Mouse (Mus musculus) induced T-regulatory cell, adult 2 months (primary cell): ENCODE measurements around the gene Arhgef1.

Experiments
- DNase-seq: peaks from one replicate; pipeline ENCODE4 v3.0.0-alpha.2; 2012; ENCODE audit warnings: low read depth

The Arhgef1 gene

DNA sequence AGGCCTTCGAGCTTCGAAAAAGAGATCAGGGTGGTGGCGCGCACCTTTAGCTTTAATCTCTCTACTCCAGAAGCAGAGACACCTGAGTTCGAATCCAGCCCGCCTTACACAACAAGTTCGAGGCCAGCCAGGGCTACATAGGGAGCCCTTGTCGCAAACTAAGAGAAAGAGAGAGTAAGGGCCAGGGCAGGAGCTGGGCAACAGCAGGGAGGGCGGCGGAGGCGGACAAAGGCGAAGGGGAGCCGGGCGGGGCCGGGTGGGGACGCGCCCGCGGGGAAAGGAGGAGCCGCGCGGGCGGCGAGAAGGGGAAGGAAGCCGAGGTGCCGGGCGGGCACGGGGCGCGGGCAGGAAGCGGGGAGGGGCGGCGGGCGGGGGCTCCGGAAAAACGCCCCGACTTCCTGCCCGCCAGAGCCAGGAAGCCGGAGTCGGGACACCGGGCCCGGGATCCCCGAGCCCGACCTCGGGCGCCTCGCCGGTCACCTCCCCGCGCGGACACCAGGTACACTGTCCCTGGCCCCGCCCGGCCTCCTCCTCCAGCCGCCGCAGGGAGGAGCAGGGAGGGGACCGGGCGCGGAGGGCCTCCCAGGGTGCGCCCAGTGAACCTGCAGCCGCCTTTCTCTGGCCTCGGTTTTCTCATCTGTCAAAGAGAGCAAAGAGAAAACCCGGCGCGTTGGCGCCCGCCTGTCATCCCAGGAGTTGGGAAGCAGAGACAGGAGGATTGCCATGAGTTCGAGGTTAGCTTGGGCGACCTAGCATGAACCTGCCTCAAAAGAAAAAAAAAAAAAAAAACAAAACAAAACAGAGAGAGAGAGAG lies at the start of gene Arhgef1:
Gene Arhgef1 (plus strand): TSS at position 283 of the 814 bp plus-strand sequence.
- peak; percentile 89 for DNase-seq

DNA sequence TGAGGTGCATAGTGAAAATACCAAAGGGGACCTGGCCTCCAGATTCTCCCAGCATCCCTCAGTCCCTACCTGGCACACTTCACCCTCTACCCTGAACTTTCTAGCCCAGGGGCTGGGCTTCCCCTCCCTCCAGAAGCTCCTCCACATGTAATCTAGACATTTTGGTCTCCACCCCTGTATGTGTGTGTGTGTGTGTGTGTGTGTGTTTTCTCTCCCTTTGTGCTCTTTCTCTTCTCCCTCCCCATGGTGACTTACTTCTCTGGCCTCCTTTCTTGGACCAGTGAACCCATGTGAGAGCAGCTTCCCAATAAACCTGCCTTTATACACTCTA lies 49.5 kb upstream of the Arhgef1 start:
- no peak for DNase-seq

DNA sequence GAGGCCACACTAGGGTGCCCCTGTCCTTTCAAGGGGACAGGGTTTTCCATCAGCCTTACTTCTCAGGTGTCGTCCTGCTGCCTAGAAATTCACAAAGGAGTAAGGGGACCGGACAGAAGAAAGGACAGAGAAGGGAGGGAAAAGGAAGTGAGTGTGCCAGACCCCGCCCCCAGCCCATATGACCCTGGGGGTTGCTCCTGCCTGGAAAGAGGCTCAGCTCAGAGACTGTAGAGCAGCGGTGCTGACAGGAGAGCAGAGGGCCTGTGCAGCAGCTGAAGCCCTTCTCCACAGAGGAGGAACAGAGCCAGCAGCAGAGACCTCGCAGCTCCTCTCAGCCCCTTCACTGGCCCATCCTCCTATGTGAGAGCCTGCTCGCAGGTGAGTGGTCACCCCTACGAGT lies 49.0 kb upstream of the Arhgef1 start:
- DNase-seq, result no peak

DNA sequence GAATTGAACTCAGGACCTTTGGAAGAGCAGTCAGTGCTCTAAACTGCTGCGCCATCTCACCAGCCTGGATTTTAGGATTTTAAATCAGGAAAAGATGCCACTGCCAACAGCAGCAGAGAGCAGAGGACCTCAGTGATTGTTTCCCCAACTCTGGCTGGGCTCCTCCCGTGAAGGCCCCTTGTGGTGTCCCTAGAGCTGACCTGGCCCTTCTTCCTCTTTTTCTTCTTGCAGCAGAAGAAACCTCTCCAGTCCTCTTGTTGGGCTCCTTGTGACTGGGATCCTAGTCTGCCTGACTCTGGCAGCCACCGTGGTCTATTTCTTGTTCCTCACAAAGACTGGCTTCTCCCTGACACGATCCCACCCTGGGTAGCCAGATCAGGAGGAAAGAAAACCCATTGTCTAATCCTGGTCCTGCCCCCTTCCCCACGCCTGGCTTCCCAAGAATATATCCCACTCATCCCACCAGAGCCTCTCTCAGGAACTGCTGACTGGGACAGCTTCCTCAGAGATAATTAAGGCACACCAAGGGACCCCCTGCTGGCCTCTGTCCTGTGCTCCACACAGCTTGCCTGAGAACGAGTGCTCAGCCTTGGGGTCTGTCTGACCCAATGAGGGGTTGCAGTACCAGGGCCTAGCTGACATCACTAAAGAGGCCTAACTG lies 46.1 kb upstream of the Arhgef1 start:
- DNase-seq, result no peak

DNA sequence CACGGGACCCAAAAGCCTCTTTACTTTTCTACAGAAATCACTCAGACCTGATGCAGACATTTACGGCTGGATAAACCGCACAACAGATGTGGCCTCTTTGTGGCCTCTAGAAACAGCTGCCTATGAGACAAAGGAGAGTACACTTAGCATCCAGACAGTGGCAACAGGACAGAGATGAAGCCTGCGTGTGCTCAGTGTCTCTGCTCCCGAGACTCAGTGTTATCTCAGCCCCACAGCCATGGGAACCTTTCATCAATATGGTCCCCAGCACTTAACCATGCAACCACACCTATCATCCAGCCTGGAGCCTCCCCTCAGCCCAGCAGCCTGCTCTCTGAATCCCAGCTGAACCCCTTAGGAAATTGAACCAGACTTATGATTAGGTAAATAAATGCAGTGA lies 43.5 kb upstream of the Arhgef1 start:
- no peak for DNase-seq

DNA sequence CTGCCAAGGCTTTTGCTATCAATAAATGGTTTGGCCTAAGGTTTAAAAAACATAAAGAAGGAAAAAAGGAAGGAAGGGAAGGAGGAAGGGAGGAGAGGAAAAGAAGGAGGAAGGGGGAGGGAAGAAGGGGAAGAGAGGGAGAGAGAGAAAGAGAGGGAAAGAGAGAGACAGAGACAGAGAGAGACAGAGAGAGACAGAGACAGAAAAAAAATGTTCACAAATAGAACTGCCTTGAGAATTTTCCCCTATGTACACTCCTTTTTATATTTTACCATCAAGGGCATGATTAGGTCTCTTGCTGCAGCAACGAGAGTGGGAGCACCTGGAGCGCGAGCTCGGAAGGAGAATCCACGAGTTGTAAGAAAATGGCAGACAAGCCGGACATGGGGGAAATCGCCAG lies 40.8 kb upstream of the Arhgef1 start, which contains the start of gene Gm9844:
Gene Gm9844 (plus strand): TSS at position 301 of the 400 bp plus-strand sequence.
- no peak for DNase-seq

DNA sequence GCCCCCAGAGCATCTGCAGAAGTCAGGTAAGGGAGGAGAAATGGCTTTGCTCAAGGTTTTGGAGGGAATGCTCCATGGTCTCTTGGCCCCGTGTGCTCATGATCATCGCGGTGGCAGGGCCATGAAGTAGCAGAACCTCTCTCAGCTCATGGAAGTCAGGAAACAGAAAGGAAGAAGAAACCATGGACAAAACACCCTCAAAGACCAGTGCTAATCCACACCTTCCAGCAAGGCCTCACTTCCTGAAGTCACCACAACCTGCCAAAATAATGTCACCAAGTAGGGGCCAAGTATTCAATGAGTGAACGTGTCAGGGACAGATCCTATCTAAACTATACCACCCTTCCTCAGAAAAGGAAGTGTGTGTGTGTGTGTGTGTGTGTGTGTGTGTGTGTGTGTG lies 39.9 kb upstream of the Arhgef1 start:
- DNase-seq, result no peak

DNA sequence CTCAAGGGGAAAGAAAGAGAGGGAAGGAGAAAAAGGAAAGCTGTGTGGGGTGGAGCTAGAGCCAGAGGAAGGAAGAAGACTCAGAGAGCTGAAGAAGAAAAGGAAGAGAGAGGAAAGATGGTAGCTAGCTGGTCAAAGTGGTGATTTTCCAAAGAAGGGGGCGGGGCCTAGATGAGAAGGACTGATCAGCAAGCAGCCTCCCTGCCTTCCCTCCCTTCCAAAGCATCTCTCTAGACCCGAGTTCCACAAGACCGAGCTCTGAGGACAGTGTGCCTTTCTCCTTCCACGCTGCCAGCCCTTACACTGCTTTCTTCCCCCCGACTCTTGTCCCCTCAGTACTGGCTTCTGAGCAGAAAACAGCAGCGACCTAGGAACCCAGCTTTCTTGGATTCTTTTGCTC lies 38.6 kb upstream of the Arhgef1 start:
- no peak for DNase-seq

DNA sequence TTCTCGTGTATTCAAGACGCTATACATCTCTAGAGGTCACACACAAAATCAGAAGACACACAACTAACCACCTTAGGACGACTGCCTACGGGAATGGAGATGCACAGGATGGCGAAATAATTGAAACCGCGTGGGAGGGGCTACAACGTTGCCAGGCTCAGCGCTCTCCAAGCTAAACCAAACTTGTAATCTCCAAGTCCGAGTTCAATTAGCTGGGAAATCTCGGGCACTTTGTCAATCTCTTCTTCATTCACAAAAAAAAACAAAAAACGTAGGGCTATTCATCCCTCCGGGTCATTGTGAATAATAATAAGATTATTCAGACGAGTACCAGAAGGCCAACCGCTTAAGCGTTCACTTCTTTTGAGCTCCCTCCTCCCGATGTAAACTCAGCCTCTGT lies 33.6 kb upstream of the Arhgef1 start:
- DNase-seq, result no peak

DNA sequence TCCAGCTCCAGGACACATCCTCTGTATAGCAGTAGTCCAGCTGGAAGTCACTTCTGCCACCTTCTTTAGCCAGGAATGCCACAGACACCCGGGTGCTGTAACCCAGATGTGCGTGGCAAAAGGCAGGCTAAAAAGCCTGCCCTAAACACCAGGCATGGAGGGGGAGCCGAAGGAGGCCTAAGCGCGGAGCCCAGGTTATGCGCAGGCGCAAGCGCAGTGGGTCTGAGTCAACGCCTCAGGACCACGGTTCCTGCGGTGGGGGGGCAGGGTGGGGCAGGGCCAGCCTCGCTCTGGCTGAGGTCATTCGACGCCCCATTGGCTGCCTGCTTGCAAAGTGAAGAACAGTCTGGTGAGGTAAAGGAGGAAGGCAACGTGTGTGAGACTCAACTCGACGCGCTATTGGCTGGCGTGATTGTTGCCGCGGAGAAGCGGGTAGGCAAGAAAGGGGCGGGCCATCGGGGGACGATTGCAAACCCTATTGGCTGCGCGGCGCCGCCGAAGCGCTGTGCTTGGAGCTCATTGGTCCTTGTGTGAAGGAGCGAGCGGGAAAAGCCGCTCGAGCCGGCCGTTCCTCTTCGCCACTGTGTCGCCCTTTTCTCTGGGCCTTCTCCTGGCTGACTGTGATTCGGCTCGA lies 33.1 kb upstream of the Arhgef1 start, which contains the start of the genes Lypd4 and Dmrtc2:
Gene Lypd4 (minus strand): TSS at position 410 of the 634 bp plus-strand sequence.
Gene Dmrtc2 (plus strand): TSS at position 526 of the 634 bp plus-strand sequence.
- DNase-seq, result no peak

DNA sequence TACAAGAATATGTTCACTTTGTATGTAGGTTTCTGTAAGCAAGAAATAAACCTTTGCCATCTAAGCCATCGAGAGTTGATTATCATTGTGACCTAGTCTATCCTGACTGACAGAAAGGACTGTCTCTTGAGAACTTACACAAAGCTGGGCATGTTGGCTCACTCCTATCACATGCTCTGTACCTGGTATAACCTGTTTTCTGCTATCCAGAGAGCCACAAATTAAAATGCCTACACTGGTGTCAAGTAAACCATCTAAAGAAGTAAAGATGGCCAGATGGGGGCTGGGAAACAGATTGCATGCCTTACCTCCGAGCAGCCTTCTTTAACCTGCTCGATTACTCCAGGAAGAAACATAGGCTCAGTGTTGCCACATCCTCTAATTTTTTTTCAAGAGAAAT lies 25.1 kb upstream of the Arhgef1 start:
- DNase-seq, result no peak

DNA sequence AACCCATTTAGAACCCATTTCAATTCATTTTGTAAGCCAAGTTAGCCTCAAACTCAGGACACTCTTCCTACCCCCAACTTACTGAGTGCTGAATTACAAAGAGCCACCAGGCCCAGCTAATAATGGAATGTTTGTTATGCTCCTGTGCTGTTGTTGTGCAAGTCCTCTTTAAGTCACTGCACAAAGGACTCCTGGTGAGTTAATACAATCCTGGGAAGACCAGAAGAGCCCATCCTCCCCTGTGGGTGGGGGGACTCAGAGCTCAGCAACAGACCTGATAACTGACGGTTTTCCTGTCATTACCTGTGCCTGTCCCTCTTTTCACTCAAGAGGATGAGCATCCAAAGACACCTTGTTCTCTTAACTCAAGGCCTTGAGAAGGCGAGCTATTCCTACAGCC lies 23.1 kb upstream of the Arhgef1 start:
- no peak for DNase-seq

DNA sequence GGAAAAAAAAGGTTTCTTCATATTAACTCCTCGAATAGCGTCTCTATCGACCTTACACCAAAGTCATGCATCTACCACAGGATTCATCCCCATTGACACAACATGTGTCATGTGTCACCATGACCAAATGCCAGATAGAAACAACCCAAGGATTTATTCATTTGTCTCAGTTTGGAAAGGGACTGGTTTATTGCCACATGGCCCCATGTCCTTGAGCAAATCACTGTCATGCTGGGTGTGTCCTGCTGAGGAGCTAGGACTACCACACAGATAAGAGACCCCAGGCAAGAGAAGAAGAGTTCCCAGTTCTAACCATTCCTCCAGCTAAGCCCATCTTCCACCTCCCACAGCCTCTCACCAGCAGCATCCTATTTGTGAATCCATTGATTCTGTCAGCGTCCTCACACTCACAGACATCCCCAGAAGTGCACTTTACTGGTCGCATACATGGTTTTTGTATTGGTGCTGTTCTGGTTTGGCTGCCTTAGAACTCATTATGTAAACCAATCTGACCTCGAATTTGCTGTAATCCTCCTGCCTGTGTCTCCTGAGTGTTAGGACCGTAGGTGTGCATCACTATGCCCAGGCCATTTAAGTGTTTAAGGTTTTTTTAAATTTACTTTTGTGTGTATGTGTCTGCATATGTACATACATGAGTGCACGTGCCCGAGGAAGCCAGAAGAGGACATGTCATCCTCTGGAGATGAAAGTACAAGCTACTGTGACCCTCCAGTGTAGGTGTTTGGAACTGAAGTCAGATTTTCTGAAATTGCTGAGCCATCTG lies 20.1 kb upstream of the Arhgef1 start:
- DNase-seq, result no peak

DNA sequence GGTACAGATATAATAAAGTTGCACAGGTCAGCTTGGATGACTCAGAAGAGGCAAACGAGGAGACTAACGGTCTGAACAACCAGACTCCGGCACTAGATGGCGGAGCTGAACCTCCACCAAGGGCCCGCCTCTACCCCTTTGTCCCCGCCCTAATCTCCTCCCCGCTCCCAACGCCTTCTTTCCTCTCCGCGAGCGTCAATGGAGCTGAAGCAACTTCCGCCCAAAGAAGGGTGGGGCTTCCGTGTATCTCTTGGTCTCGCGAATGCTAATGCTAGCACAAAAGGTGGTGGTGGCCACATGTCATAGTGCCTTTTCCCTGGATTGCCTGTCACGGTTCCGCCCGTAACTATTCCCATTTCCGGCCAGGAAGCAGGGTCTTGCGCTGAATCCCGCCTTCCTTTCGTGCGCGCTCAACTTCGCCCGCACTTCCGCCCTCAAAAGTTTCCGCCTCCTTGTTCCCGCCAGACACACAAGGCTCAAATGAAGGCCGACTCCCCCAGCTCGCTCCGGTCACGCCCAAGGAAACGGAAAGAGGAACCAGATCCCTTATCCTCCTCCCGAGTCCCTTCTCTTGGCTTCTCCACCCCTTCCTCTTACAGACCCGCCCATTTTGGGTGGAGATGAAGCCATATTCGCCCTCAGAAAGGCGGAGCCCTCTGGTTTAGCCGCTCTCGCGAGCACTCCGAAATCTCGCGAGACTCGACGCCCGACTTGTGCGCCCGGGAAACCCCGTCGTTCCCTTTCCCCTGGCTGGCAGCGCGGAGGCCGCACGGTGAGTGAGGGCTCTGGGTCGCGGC lies 18.6 kb upstream of the Arhgef1 start, which contains the start of gene Rps19:
Gene Rps19 (plus strand): TSS at position 476 of the 797 bp plus-strand sequence.
- peak; percentile 100 for DNase-seq

DNA sequence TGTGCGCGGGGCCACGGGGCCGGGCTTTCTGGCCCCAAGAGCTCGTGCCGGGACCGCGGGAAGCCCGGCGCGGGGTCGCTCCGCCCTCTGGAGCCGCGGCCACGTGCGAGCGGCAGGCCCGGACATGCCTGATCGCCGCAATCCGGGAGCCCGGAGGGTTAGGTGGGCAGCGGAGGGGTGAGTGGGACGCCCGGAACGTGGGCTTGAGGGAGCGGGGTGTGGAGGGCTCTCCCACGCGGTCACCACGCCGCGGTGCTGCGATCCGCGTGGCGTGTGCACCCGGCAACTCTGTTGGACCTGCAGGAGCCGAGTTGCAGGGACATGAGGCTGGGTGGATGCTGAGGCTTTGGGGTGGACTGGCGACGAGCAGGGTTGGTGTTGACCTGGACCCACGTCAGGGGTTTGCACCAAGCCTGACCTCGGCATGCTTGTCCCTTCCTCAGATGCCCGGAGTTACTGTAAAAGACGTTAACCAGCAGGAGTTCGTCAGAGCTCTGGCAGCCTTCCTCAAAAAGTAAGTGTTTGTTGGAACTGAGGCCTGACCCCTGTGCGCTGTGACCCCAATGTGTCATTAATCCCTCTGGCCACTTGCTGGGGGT lies 17.9 kb upstream of the Arhgef1 start:
- DNase-seq, result no peak

DNA sequence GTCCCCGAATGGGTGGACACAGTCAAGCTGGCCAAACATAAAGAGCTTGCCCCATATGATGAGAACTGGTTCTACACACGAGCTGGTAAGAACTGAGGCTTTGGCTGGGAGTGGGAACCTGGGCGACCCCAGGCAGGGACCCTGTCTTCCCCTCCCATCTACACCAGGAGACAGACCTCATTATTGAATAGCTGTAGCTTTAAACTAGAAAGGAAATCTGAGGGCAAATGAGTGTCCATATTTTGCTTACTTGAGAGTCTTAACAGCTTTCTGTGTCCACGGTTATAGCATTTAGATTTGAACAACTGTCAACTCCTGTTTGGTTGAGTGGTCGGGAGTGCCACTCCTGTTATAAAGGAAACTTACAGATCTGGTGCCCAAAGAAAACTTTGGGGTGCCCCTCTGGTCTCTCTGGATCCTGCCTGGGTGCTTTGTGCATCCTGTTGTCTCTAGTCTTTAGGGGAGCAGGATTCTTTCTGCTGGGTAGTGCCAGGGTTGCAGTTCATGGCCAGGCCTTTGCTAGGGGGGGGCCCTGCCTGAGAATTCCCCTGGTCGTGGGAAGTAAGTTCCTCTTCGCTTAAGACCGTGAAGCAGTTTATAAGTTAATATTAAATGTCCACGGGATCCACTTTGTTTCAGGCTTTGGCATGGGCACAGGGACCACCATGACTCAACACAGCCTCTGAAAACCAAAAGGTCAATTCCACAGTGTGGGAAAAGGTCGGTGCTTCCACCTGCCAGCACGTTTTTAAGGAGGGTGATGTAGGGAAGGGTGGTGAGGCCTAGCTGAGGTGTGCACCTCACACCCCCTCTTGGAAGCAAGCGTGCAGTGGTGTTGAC lies 17.0 kb upstream of the Arhgef1 start:
- DNase-seq, result peak; percentile 29

DNA sequence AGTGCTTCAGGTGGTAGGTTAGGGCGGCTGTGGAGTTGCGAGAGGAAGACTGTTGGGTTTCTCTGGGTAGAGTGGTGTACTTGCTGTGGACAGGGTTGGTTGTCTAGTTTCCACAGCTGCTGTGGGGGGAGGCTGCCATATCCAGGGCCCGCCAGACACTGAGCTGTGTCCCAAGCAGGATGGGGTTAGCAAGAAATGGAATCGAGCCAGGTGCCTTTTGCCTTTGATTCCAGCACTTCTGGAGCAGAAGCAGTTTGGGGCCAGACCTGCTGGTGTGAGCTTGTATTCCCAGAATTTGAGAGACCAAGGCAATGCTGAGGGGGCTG lies 16.4 kb upstream of the Arhgef1 start:
- DNase-seq, result no peak

DNA sequence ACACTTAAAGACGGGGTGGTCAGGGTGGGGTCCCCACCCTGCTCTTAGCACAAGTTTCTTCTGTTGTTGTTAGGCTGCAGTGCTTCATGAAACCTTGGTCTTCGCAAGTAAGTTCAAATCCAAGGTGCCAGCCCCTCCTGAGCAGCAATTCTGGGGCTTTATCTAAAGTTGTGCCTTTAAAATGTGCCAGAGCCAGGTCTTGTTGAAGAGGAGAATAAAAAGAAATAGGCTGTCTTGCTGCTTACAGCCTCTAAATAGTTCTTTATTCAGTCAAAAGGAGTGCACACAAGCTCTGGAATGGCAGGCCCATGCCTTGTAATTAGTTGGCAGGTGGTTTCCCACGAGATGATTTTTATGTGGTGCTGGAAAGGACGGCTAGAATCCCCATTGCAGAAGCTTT lies 15.6 kb upstream of the Arhgef1 start:
- DNase-seq, result no peak

DNA sequence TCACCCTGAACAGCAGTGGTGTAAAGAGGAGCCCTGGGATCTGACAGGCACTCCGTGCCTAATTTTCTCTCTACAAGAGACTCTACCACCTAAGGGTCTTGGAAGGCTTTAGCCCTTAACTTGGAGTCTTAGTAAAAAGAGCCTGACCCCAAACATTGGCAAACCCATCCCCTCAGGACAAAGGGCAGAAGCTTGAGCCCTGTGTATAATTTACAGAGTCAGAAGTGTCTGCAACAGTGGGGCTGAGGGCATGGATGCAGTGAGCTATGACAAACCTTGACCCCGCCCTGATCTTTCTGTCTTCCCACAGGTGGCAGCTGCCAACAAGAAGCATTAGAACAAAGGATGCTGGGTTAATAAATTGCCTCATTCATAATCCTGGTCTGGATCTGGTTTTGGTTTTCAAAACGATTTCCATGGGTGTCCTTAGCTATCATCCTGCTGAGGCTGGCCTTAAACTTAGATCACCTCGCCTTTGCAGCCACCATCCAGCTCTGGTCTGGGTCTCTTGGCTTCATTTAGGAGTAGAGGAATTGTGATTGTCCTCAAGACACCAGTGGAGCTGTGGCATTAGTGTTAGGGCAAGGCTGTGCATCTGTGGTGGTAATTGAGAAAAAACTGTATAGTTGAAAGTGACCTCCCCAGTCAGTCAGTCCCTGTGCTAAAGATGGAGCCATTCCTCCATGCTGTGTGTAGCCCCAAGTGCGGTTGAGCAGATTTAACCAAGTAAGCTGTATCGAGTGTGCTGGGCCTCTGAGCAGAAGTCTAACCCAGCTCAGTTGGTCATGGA lies 13.1 kb upstream of the Arhgef1 start:
- no peak for DNase-seq
